Mouse (Mus musculus): ENCODE measurements around the gene Foxj2.

The Foxj2 gene

GRCm38 (mm10) chr6:122819306-122820070, at the start of gene Foxj2:
Gene Foxj2, plus strand, starts transcription at chr6:122819914.
- in situ Hi-C loops (cut with MboI): no loop called here

GRCm38 (mm10) chr6:122770760-122771315, 48.9 kb upstream of the Foxj2 start:
- in situ Hi-C loops (cut with MboI): no loop called here

- in situ Hi-C loops (cut with MboI): no loop called here
These were observed 47.0 kb upstream of the Foxj2 start for GRCm38 (mm10) chr6:122772701-122773100.

- in situ Hi-C loops (cut with MboI): no loop called here
These were observed 45.4 kb upstream of the Foxj2 start for GRCm38 (mm10) chr6:122774345-122774744.

- in situ Hi-C loops (cut with MboI): no loop called here
These were observed 43.7 kb upstream of the Foxj2 start for GRCm38 (mm10) chr6:122776040-122776439.

- in situ Hi-C loops (cut with MboI): no loop called here
These were observed 39.8 kb upstream of the Foxj2 start for GRCm38 (mm10) chr6:122779916-122780315.

GRCm38 (mm10) chr6:122781167-122781566, 38.5 kb upstream of the Foxj2 start:
- in situ Hi-C loops (cut with MboI): no loop called here

GRCm38 (mm10) chr6:122782164-122782563, 37.5 kb upstream of the Foxj2 start:
- in situ Hi-C loops (cut with MboI): no loop called here

- in situ Hi-C loops (cut with MboI): no loop called here
These were observed 34.8 kb upstream of the Foxj2 start for GRCm38 (mm10) chr6:122784866-122785265.

GRCm38 (mm10) chr6:122786275-122786674, 33.4 kb upstream of the Foxj2 start:
- in situ Hi-C loops (cut with MboI): no loop called here

GRCm38 (mm10) chr6:122795254-122795935, 24.3 kb upstream of the Foxj2 start:
- in situ Hi-C loops (cut with MboI): no loop called here

GRCm38 (mm10) chr6:122800640-122801300, 18.9 kb upstream of the Foxj2 start:
- in situ Hi-C loops (cut with MboI): no loop called here

GRCm38 (mm10) chr6:122801301-122801800, 18.4 kb upstream of the Foxj2 start, which contains the start of gene Slc2a3:
Gene Slc2a3, minus strand, starts transcription at chr6:122801640.
- in situ Hi-C loops (cut with MboI): no loop called here

- in situ Hi-C loops (cut with MboI): no loop called here
These were observed 17.8 kb upstream of the Foxj2 start for GRCm38 (mm10) chr6:122801801-122802514.

GRCm38 (mm10) chr6:122804418-122804817, 15.3 kb upstream of the Foxj2 start:
- in situ Hi-C loops (cut with MboI): no loop called here

- in situ Hi-C loops (cut with MboI): loop anchor here (5.0 kb wide), 1 partner anchor 62 kb away; the partner anchor contains the start of gene Necap1
These were observed 9.6 kb upstream of the Foxj2 start for GRCm38 (mm10) chr6:122810022-122810614.

- in situ Hi-C loops (cut with MboI): loop anchor here (5.0 kb wide), 1 partner anchor 62 kb away; the partner anchor contains the start of gene Necap1
These were observed 9.0 kb upstream of the Foxj2 start for GRCm38 (mm10) chr6:122810615-122811279.

GRCm38 (mm10) chr6:122811280-122811652, 8.4 kb upstream of the Foxj2 start:
- in situ Hi-C loops (cut with MboI): loop anchor here (5.0 kb wide), 1 partner anchor 61 kb away; the partner anchor contains the start of gene Necap1

GRCm38 (mm10) chr6:122811771-122812600, 7.7 kb upstream of the Foxj2 start:
- in situ Hi-C loops (cut with MboI): loop anchor here (5.0 kb wide), 1 partner anchor 60 kb away; the partner anchor contains the start of gene Necap1
